Mouse (Mus musculus): ENCODE measurements around the gene Anks1. TPM values are rescaled to one million over a fixed set of nuclear protein-coding genes. Genes with fewer than 3 reads are reported as not detected.

Anks1 gene
- polyA plus RNA-seq, 1 experiment: 28.9 TPM

GRCm38 (mm10) chr17:28081856-28082255, 172.8 kb downstream of the Anks1 start:
- 72% methylated on average over 7 of the region's 7 CpGs for whole genome bisulfite sequencing
- Histone ChIP-seq H3K27ac (ENCODE audit: control insufficient read depth, insufficient read depth, low read depth, low read length, poor library complexity) (no peak overlapping the region), H3K4me3 (replicated peaks; ENCODE audit: control insufficient read depth, low read depth, low read length) (no peak overlapping the region), H3K4me1 (ENCODE audit: control insufficient read depth, insufficient read depth, low read length) (no peaks in the 10 kb centered on the region)
- TF ChIP-seq POLR2A (IDR thresholded peaks at IDR 0.05; ENCODE audit: borderline replicate concordance, control insufficient read depth, low read depth, low read length): no peak
- TF ChIP-seq CTCF (IDR thresholded peaks at IDR 0.05; ENCODE audit: control insufficient read depth, insufficient read depth, low read length): no peak

DNA sequence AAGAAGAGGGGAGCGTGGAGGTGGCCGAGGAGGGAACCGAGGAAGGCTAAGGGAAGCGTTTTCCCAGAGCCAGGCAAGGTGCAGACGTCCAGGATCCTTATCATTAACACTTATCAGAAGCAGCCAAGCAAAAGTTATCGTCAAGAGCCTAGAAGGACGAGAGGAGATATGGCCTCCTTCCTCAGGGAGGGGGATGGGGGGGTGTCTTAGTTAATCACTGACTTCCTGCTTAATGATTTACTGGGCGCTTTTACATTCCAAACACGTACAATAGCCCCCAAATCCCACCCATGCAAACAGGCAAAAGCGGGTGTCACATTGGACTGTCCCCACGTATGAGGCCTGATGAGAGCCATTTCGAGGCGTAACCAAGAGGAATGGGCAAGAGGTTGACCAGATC, 173.8 kb downstream of the Anks1 start:
- Histone ChIP-seq H3K27ac (ENCODE audit: control insufficient read depth, insufficient read depth, low read depth, low read length, poor library complexity) (no peak overlapping the region), H3K4me1 (ENCODE audit: control insufficient read depth, insufficient read depth, low read length) (no peaks in the 10 kb centered on the region), H3K4me3 (replicated peaks; ENCODE audit: control insufficient read depth, low read depth, low read length) (no peak overlapping the region)
- TF ChIP-seq POLR2A (IDR thresholded peaks at IDR 0.05; ENCODE audit: borderline replicate concordance, control insufficient read depth, low read depth, low read length) (no peak), CTCF (IDR thresholded peaks at IDR 0.05; ENCODE audit: control insufficient read depth, insufficient read depth, low read length) (no peak)
- WGBS: 69% methylated on average over 13 of the region's 13 CpGs

DNA sequence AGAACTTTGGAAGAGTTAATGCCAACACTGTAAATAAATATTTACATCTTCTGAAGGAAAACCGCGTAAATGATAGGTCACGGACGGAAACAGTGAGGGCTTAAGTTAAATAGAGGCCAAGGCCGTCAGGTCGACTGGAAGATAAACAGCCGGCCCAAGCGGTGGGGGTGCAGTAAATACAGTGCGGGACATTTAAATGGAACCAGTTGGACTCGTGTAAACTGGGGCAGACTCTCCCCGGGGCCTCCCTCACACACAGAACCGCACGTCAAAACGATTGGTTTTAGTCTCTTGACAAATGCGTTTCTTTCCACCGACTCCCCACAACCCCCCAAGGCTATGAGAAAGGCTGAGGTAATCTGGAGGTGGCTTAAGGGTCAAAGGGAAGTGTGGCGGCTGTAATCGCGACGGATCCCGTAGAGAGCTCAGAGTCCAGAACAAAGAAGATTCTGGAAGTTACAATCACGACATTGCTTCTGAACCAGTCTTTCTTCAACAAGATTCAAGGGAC, 175.3 kb downstream of the Anks1 start:
- TF ChIP-seq POLR2A (IDR thresholded peaks at IDR 0.05; ENCODE audit: borderline replicate concordance, control insufficient read depth, low read depth, low read length) (no peak), CTCF (IDR thresholded peaks at IDR 0.05; ENCODE audit: control insufficient read depth, insufficient read depth, low read length) (no peak)
- no peak overlapping the region for H3K4me3 ChIP-seq (replicated peaks; ENCODE audit: control insufficient read depth, low read depth, low read length)
- H3K4me1 ChIP-seq (ENCODE audit: control insufficient read depth, insufficient read depth, low read length): no peaks in the 10 kb centered on the region
- WGBS: 57% methylated on average over 22 of the region's 22 CpGs
- H3K27ac ChIP-seq (ENCODE audit: control insufficient read depth, insufficient read depth, low read depth, low read length, poor library complexity): no peak overlapping the region

- no peaks in the 10 kb centered on the region for H3K4me1 ChIP-seq (ENCODE audit: control insufficient read depth, insufficient read depth, low read length)
- WGBS: under 1% methylated on average over 16 of the region's 16 CpGs
- no peak overlapping the region for H3K4me3 ChIP-seq (replicated peaks; ENCODE audit: control insufficient read depth, low read depth, low read length)
- H3K27ac ChIP-seq (ENCODE audit: control insufficient read depth, insufficient read depth, low read depth, low read length, poor library complexity): no peak overlapping the region
- 0 out of 2 replicates have a peak, but pooled peaks have one; percentile 20 for TF ChIP-seq POLR2A (IDR thresholded peaks at IDR 0.05; ENCODE audit: borderline replicate concordance, control insufficient read depth, low read depth, low read length)
- peak; percentile 94 for TF ChIP-seq CTCF (IDR thresholded peaks at IDR 0.05; ENCODE audit: control insufficient read depth, insufficient read depth, low read length)
Observed at GRCm38 (mm10) chr17:28084964-28085363, 175.9 kb downstream of the Anks1 start.

DNA sequence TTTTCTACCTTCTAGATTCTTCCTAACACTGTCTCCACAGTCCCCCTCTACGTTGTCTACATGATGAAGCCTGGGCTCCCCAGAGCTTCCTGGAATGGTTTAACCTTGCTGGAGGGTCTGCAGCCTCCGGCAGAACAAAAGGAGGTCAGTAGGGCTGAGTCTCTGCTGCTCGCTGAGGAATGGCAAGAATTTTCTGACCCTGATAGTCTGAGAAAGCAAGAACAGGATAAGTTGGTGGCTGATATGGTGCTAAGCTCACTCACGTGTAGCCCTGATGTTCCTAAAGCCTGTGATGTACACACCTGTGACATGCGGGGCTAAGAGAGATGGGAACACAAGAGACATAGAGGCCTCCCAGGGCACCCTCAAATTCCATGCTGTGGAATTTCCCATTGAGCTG, 178.3 kb downstream of the Anks1 start:
- TF ChIP-seq POLR2A (IDR thresholded peaks at IDR 0.05; ENCODE audit: borderline replicate concordance, control insufficient read depth, low read depth, low read length) (no peak), CTCF (IDR thresholded peaks at IDR 0.05; ENCODE audit: control insufficient read depth, insufficient read depth, low read length) (no peak)
- no peaks in the 10 kb centered on the region for H3K4me1 ChIP-seq (ENCODE audit: control insufficient read depth, insufficient read depth, low read length)
- no peak overlapping the region for H3K27ac ChIP-seq (ENCODE audit: control insufficient read depth, insufficient read depth, low read depth, low read length, poor library complexity)
- WGBS: 84% methylated on average over 5 of the region's 5 CpGs
- H3K4me3 ChIP-seq (replicated peaks; ENCODE audit: control insufficient read depth, low read depth, low read length): no peak overlapping the region

DNA sequence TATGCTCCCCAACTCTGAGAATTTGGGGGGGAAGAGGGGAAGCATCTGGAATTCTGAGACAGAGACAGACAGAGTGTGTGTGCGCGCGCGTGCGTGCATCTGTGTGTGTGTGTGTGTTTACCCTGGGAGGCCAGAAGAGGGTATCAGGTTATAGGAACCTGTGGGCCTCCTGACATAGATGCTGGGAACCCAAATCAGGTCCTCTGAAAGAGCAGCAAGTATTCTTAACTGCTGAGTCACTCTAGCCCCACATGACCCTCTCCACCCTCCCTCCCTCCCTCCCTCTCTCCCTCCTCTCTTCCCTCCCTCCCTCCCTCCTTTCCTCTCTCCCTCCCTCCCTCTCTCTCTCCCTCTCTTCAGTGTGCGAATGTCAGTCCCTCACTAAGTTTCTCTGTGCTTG, 179.6 kb downstream of the Anks1 start:
- Histone ChIP-seq H3K27ac (ENCODE audit: control insufficient read depth, insufficient read depth, low read depth, low read length, poor library complexity) (no peak overlapping the region), H3K4me3 (replicated peaks; ENCODE audit: control insufficient read depth, low read depth, low read length) (no peak overlapping the region), H3K4me1 (ENCODE audit: control insufficient read depth, insufficient read depth, low read length) (no peaks in the 10 kb centered on the region)
- TF ChIP-seq CTCF (IDR thresholded peaks at IDR 0.05; ENCODE audit: control insufficient read depth, insufficient read depth, low read length) (no peak), POLR2A (IDR thresholded peaks at IDR 0.05; ENCODE audit: borderline replicate concordance, control insufficient read depth, low read depth, low read length) (no peak)
- 89% methylated on average over 6 of the region's 6 CpGs for WGBS

DNA sequence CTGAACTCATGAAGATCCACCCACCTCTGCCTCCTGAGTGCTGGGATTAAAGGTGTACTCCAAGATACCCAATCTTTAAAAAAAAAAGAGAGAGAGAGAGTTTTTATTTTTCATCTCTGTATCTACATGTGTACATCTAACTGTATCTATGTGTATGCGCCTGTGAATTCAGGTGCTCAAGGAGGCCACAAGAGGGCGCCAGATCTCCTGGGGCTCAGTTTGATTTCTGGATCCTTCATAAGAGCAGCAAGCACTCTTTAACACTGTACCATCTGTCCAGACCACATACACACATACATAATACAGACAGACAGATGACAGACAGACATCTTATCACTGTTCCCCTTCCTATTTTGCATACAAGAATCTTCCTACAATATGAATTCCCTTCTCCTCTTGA, 183.2 kb downstream of the Anks1 start:
- Histone ChIP-seq H3K27ac (ENCODE audit: control insufficient read depth, insufficient read depth, low read depth, low read length, poor library complexity) (no peak overlapping the region), H3K4me1 (ENCODE audit: control insufficient read depth, insufficient read depth, low read length) (no peaks in the 10 kb centered on the region), H3K4me3 (replicated peaks; ENCODE audit: control insufficient read depth, low read depth, low read length) (no peak overlapping the region)
- no peak for TF ChIP-seq POLR2A (IDR thresholded peaks at IDR 0.05; ENCODE audit: borderline replicate concordance, control insufficient read depth, low read depth, low read length)
- 0 out of 2 replicates have a peak, but pooled peaks have one; percentile 23 for TF ChIP-seq CTCF (IDR thresholded peaks at IDR 0.05; ENCODE audit: control insufficient read depth, insufficient read depth, low read length)
- WGBS: 85% methylated on average over 2 of the region's 2 CpGs

DNA sequence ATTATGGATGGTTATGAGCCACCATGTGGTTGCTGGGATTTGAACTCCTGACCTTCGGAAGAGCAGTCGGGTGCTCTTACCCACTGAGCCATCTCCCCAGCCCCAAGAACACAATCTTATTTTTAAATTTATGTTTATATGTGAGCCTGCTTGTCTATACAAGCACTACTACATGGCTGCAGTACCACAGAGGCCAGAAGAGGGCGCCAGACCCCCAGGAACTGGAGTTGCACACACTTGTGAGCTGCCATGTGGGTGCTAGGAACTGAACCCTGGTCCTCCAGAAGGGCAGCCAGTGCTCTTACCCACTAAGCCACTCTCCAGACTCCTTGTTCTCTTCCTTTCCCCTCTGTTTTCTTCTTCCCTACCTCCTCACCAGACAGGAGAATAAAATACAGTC, 184.7 kb downstream of the Anks1 start:
- H3K4me3 ChIP-seq (replicated peaks; ENCODE audit: control insufficient read depth, low read depth, low read length): no peak overlapping the region
- TF ChIP-seq CTCF (IDR thresholded peaks at IDR 0.05; ENCODE audit: control insufficient read depth, insufficient read depth, low read length) (peak; percentile 8; the same call in 1 of the 2 replicates), POLR2A (IDR thresholded peaks at IDR 0.05; ENCODE audit: borderline replicate concordance, control insufficient read depth, low read depth, low read length) (no peak)
- H3K4me1 ChIP-seq (ENCODE audit: control insufficient read depth, insufficient read depth, low read length): no peaks in the 10 kb centered on the region
- no peak overlapping the region for H3K27ac ChIP-seq (ENCODE audit: control insufficient read depth, insufficient read depth, low read depth, low read length, poor library complexity)
- 80% methylated on average over 3 of the region's 3 CpGs for WGBS

GRCm38 (mm10) chr17:28096418-28096817, 187.3 kb downstream of the Anks1 start:
- no peak for TF ChIP-seq CTCF (IDR thresholded peaks at IDR 0.05; ENCODE audit: control insufficient read depth, insufficient read depth, low read length)
- no peak for TF ChIP-seq POLR2A (IDR thresholded peaks at IDR 0.05; ENCODE audit: borderline replicate concordance, control insufficient read depth, low read depth, low read length)
- 8% methylated on average over 10 of the region's 10 CpGs for WGBS
- H3K4me3 ChIP-seq (replicated peaks; ENCODE audit: control insufficient read depth, low read depth, low read length): no peak overlapping the region

More at GRCm38 (mm10) chr17:28096418-28096817, 187.3 kb downstream of the Anks1 start:
- Histone ChIP-seq H3K4me1 (ENCODE audit: control insufficient read depth, insufficient read depth, low read length) (no peaks in the 10 kb centered on the region), H3K27ac (ENCODE audit: control insufficient read depth, insufficient read depth, low read depth, low read length, poor library complexity) (no peak overlapping the region)
